Mouse (Mus musculus) brain, embryonic 14.5 days (tissue): ENCODE measurements around the gene B4galt5.

Experiments used
- CTCF ChIP-seq: fragments of 200-500 bp; IDR thresholded peaks from 2 replicates; pipeline ENCODE4 v1.5.1; 2012; ENCODE audit warnings: inconsistent platforms, mild to moderate bottlenecking, moderate library complexity, borderline replicate concordance; ENCODE audit not compliant: insufficient read depth, insufficient read length; ENCODE audit errors: extremely low read depth
- POLR2A ChIP-seq: fragments of 200-500 bp; IDR thresholded peaks from 2 replicates; pipeline ENCODE4 v1.6.1; 2012; ENCODE audit warnings: mild to moderate bottlenecking, inconsistent platforms, borderline replicate concordance; ENCODE audit not compliant: poor library complexity, insufficient read depth, insufficient read length, severe bottlenecking; ENCODE audit errors: extremely low read depth

- no peak for TF ChIP-seq POLR2A
- no peak for TF ChIP-seq CTCF
These were observed 3.3 kb downstream of the B4galt5 start for GRCm38 (mm10) chr2:167345508-167346164.
